Mouse (Mus musculus): ENCODE results near the gene Bin2.

DNA sequence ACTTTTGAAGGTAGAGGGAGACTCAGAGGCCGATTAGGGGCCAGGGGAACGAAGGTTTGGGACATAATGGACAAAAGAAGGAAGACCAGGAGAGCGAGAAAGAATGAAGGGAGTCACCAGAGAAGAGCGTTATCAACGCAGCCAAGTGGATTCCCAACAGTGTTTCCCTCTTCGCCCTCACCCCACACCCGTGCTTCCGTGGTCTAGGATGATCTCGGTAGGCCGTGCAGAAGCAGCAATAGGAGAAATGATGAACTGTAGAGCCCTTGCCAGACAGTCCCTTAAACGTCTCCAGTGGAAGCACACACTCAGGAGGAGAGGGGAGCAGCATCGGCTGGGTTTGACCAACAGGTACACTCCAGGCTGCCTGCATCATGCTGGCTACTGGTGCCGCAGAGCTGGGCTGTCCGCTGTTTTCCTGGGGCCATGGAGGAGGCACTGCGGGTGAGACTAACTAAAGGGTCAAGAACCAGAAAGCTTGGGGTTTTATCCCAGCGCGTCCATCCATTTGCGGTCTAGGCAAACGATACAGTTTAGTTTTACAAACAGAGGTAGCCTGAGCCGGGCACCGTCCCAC lies 68.6 kb downstream of the Bin2 start:
- no peak for TF ChIP-seq CTCF (IDR thresholded peaks at IDR 0.05; ENCODE audit: low read depth)
- TF ChIP-seq EP300 (IDR thresholded peaks at IDR 0.05; ENCODE audit: low read depth) = no peak
